In the genomic region with DNA sequence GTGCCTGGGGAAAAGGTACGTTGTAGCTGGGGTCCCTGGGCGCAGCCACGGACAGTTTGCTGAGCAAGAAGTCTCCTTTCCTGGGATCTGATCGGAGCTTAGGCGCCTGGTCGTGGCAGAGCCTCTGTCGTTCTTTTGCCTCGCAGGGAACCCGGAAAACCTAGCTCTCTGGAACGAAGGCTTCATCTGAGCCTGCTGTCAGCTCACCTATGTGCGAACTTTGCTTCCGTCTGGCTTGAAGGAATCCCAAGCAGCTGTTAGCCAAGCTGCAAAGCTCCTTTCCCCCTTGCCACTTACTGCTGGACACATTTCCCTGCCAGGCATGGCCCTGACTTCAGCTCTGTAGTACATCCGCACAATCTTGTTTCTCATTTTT, we compare ENCODE assay signal across 8 mouse cellular contexts. TPM values are rescaled to one million over a fixed set of nuclear protein-coding genes. Genes with fewer than 3 reads are reported as not detected.
A peak's percentile ranks its signal among the peaks of the same experiment; 100 is the strongest.
DNase-seq lines count a peak whose midpoint lies in the region; ATAC-seq and TF ChIP-seq lines count a peak whose summit lies in the region.

No protein-coding gene starts in this region.

- no peak overlapping the region for H3K9ac ChIP-seq in liver, postnatal 0 days (replicated peaks)
- peak overlapping the region; percentile 73 for H3K9ac ChIP-seq in stomach, embryonic 16.5 days (ENCODE audit: low read length)

- DNase-seq in kidney, postnatal 10 days, result peak; percentile 9
- DNase-seq in kidney, adult 9 months, result no peak
- peak; percentile 62 to 70 for DNase-seq in cerebellum, postnatal 10 days
- peak; percentile 5 to 16 for DNase-seq in heart, postnatal 10 days
- DNase-seq in liver, postnatal 0 days, result no peak
- DNase-seq in ovary, postnatal 10 days (ENCODE audit: low spot score), result no peak
- no peak for DNase-seq in spleen, postnatal 14 days (ENCODE audit: low spot score in 2 of 2)

- TF ChIP-seq CTCF in liver, postnatal 0 days (IDR thresholded peaks at IDR 0.05; ENCODE audit: low read depth), result no peak

- H3K4me2 ChIP-seq in liver, postnatal 0 days (ENCODE audit: low read depth, low read length), result peak overlapping the region; percentile 66
- H3K4me2 ChIP-seq in stomach, embryonic 16.5 days (ENCODE audit: low read depth, low read length), result peak overlapping the region; percentile 92

- WGBS in liver, postnatal 0 days (ENCODE audit: insufficient replicate concordance), result under 1% methylated on average over 13 of the region's 13 CpGs
- under 1% methylated on average over 13 of the region's 13 CpGs for WGBS in stomach, embryonic 16.5 days

- no peak for ATAC-seq in liver, postnatal 0 days
- no peak for ATAC-seq in stomach, embryonic 16.5 days (ENCODE audit: insufficient read depth, low FRiP score)

- no peak for TF ChIP-seq EP300 in liver, postnatal 0 days (IDR thresholded peaks at IDR 0.05; ENCODE audit: low read depth)

- H3K9me3 ChIP-seq in liver, postnatal 0 days (ENCODE audit: low read length), result no peaks in the 10 kb centered on the region
- no peaks in the 10 kb centered on the region for H3K9me3 ChIP-seq in stomach, embryonic 16.5 days (replicated peaks; ENCODE audit: control insufficient read depth, low read length)

- no peaks in the 10 kb centered on the region for H3K36me3 ChIP-seq in liver, postnatal 0 days (replicated peaks; ENCODE audit: insufficient read depth, low read length)
- no peaks in the 10 kb centered on the region for H3K36me3 ChIP-seq in stomach, embryonic 16.5 days (ENCODE audit: control insufficient read depth, insufficient read depth, low read length)

- peaks cover 14% of the 10 kb centered on the region for H3K27me3 ChIP-seq in liver, postnatal 0 days (ENCODE audit: insufficient read depth, low read length)
- no peaks in the 10 kb centered on the region for H3K27me3 ChIP-seq in stomach, embryonic 16.5 days (ENCODE audit: control insufficient read depth, insufficient read depth, low read length)

- H3K27ac ChIP-seq in liver, postnatal 0 days (ENCODE audit: low read depth), result no peak overlapping the region
- H3K27ac ChIP-seq in stomach, embryonic 16.5 days (ENCODE audit: low read length), result peak overlapping the region; percentile 76

- H3K4me3 ChIP-seq in liver, postnatal 0 days (ENCODE audit: low read depth, low read length), result peak overlapping the region; percentile 42; the same call in 1 of the 2 replicates
- peak overlapping the region; percentile 69 for H3K4me3 ChIP-seq in stomach, embryonic 16.5 days (replicated peaks; ENCODE audit: low read length)

- no peaks in the 10 kb centered on the region for H3K4me1 ChIP-seq in liver, postnatal 0 days (ENCODE audit: insufficient read depth)
- 0 out of 2 replicates have a peak, but pooled peaks cover 6% of the 10 kb centered on the region for H3K4me1 ChIP-seq in stomach, embryonic 16.5 days (ENCODE audit: control insufficient read depth, insufficient read depth, low read length)

- intact Hi-C loops in heart, postnatal 10 days (cut with DNase I), result no loop called here

RNA-seq across cellular contexts. Expression of a gene that starts 0.9 kb away (rescaled TPM):
- total RNA-seq in heart, postnatal 10 days (2021), result 1 to 10 TPM; 2.6 to 3.6 TPM
- polyA plus RNA-seq in liver, postnatal 0 days (2015; fragmentation: Nextera tagmentation; extraction: Ambion mirVana), result 0.20 and 0.31 TPM in 2 replicates
- polyA plus RNA-seq in stomach, embryonic 16.5 days (2015; fragmentation: Nextera tagmentation; extraction: Ambion mirVana), result 18.1 and 24.1 TPM in 2 replicates

Comparison
In these comparisons a context has a peak if more than half of its experiments do, and no peak if none do; other contexts are left out.
1. DNase-seq: peak in kidney, postnatal 10 days (single experiment), cerebellum, postnatal 10 days (2 of 2) and heart, postnatal 10 days (2 of 2); none in kidney, adult 9 months (single experiment), liver, postnatal 0 days (single experiment), ovary, postnatal 10 days (single experiment) and spleen, postnatal 14 days (0 of 2).
2. RNA of a gene that starts 0.9 kb away (polyA plus RNA-seq): 18.1 to 24.1 TPM in stomach, embryonic 16.5 days; 0.20 to 0.31 TPM in liver, postnatal 0 days; every median in the first group is over 10 times any median in the second.